Mouse (Mus musculus) kidney, postnatal 10 days (tissue): ENCODE data around the gene Adh5.
"Not testable (repeated sequence)": the region's sequence is repeated elsewhere in the genome, so short reads cannot be mapped to it uniquely, and the experiment has no call there.

Experiments used
- DNase-seq: peaks from one replicate; pipeline ENCODE4 v3.0.0; 2021; ENCODE audit warnings: mixed read lengths

The Adh5 gene

GRCm38 (mm10) chr3:138460260-138460659 is 17.4 kb downstream of the Adh5 start:
- peak; percentile 30 for DNase-seq

GRCm38 (mm10) chr3:138461832-138462231 is 18.9 kb downstream of the Adh5 start:
- DNase-seq: no peak

GRCm38 (mm10) chr3:138463137-138463536 is 20.2 kb downstream of the Adh5 start:
- peak; percentile 57 for DNase-seq

DNA sequence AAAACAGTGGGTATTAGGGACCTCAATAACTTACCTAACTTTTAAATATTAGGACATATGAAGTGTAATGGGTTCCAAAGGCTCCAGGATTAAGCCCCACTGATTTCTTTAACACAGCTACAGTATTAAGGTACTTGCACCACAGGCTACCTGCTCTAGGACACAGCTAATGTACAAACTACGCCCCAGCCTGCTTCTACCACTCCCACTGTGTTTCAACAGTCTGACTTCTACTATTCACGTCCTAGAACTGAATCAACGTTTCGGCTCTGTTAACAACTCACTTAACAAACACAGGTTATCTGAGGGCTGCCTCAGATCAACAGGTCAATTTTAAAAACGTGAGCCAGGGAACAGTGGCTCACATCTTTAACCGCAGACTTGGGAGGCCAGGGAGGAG is 20.9 kb downstream of the Adh5 start:
- no peak for DNase-seq

- no peak for DNase-seq
Observed at GRCm38 (mm10) chr3:138464573-138465147, 21.8 kb downstream of the Adh5 start.

DNA sequence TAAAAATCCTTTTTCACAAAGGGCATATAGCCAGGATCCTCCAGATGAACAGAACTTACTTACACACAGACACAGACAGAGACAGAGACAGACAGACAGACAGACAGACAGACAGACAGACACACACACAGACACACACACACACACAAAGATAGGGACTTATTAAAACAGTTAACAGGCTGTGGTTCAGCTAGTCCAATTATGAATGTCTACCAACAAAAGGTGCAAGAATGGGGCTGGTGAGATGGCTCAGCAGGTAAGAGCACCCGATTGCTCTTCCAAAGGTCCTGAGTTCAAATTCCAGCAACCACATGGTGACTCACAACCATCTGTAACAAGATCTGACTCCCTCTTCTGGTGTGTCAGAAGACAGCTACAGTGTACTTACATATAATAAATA is 23.8 kb downstream of the Adh5 start:
- not testable (repeated sequence) for DNase-seq

- DNase-seq: no peak
Observed at GRCm38 (mm10) chr3:138471066-138471465, 28.2 kb downstream of the Adh5 start.

DNA sequence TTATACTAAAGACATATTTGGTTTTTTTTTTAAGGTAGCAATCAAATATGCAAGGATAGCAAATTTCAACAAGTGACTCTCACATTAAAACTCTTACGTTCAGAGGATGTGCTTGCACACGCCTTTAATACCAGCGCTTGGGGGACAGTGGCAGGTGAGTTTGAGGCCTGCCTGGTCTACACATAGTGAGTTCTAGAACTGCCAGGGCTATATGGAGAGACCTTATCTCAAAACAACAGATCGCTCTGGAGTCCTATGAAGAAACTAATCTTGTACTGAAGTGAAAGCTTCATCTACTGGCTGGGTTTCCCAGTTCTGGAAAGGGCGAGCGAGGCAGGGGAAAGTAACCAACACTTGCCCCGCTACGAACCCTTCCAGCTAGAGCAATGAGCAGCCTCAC is 36.6 kb downstream of the Adh5 start:
- DNase-seq: no peak

DNA sequence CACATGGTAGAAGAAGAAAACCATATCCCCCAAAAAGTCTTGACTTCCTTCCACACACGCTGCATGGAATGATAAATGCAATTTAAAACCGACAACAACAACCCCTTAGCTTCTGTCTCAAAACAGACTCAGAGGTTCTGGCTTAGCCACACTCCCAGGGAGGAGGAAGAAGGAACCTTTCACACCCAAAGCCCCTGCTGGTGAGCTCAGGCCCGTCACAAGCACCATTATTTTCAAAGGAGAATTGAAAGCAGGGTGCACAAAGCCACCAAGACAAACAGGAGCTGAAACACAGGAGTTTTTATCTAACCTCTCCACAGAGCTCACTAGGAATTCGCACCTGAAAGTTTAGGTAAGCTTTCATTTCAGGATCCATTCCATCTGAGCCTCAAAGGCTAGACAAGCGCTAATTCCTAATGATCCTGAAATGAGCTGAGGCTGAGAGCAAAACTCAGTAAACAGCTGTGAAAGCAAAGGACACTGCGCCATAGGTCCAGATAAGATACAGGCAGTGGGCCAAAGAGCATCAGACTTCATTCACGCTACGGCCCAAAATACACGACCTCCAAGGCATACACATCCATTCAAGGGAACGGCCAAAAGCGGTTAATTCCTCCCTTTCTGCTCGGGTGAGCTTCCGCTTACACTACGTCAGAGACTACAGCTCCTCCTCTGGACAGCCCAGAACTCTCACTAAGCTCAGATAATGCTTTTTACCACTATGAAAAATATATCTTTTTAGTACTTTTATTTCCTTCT is 38.8 kb downstream of the Adh5 start:
- DNase-seq: peak; percentile 25

GRCm38 (mm10) chr3:138483240-138483639 is 40.3 kb downstream of the Adh5 start:
- DNase-seq: no peak

DNA sequence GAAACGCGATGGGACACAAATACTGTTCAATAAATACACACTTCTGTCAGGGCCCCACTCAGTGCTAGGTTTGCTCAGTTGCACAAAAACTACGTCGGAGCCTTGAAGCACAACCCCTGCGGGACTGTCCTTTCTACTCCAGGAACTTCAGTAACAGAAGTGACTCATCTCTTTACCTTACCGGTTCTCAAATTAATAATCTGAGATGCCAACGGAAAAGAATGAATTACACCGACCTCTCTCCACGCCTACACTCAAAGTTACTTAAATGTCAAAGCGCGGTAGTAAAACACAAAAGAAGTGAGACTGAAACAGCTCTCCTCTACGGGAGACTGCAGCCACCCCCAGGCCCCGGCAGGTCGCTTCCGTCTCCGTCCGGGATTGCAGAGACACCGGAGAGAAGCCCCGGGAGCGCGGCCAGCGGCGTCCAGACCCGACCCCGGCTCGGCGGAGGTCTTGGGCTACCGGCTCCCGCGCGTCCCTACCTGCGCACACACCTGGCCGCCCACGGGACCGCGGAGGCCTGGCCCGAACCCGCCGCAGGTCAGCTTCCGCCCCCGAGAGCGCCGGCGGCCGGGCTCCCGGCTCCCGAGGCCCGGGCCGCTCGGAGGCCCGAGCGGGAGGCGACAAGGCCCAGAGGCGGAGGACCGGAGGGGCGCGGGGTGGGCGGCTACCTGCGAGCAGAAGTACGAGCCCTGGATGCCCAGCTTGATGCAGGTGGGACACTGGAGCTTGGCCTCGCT is 45.9 kb downstream of the Adh5 start:
- peak; percentile 65 for DNase-seq

DNA sequence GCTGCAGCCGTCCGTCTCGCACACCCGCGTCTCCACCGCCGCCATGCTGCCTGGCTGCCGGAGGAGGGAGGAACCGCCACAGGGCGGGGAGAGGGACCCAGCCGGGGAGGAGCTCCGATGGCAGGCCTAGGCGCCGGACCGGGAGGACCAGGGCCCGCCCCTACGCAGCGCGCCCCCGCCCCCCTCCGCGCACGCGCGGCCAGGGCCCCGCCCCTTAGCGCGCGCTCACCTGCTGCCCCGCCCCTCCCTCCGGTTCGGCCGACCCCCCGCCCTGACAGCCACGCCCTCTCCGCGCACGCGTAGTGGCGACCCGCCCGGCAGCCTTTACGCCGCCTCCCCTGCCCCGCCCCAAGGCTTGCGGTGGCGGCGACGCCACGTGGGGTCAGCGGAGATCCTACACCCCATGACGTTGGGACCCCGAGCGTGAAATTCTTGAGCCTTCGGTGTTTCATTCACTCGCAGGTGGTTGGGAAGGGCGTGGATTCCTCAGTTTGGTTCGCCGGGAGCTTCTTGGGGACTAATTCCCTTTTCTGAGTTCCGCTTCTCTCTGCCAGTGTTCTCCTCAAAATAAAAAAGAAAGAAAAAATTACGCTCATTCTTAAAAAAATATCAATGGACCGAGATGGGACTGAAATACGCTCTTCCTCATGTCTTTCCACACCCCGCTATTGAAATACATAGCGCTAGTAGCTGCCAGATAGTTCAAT is 46.6 kb downstream of the Adh5 start, which contains the start of gene Metap1:
Gene Metap1, minus strand, starts transcription at position 189 of the 707 bp plus-strand sequence.
- peak; percentile 98 for DNase-seq

DNA sequence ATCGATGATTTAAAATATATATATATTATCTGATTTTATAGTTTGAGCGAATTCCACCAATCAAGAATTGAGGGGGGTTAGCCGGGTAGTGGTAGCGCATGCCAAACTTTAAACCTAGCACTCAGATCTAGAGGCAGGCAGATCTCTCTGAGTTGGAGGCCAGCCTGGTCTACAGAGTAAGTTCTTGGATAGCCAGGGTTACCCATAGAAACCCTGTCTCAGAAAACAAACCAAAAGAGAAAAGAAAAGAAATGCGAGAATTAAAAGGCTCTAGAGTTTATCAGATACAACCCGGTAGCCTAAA is 47.1 kb downstream of the Adh5 start:
- DNase-seq: no peak

- DNase-seq: no peak
Observed at GRCm38 (mm10) chr3:138493668-138494067, 50.8 kb downstream of the Adh5 start.

DNA sequence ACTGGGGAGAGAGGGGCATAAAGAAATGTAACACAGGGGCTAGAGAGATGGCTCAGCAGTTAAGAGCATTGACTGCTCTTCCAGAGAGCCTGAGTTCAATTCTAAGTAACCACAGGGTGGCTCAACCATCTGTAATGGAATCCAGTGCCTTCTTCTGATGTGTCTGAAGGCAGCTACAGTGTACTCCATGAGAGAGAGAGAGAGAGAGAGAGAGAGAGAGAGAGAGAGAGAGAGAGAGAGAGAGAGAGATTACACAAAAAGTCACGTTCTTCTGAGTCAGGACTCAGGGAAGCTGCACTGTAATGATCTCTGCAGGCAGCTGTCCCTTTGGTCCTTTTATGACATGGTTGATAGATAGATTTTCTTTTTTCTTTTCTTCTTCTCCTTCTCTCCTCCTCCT is 51.7 kb downstream of the Adh5 start:
- DNase-seq: no peak

DNA sequence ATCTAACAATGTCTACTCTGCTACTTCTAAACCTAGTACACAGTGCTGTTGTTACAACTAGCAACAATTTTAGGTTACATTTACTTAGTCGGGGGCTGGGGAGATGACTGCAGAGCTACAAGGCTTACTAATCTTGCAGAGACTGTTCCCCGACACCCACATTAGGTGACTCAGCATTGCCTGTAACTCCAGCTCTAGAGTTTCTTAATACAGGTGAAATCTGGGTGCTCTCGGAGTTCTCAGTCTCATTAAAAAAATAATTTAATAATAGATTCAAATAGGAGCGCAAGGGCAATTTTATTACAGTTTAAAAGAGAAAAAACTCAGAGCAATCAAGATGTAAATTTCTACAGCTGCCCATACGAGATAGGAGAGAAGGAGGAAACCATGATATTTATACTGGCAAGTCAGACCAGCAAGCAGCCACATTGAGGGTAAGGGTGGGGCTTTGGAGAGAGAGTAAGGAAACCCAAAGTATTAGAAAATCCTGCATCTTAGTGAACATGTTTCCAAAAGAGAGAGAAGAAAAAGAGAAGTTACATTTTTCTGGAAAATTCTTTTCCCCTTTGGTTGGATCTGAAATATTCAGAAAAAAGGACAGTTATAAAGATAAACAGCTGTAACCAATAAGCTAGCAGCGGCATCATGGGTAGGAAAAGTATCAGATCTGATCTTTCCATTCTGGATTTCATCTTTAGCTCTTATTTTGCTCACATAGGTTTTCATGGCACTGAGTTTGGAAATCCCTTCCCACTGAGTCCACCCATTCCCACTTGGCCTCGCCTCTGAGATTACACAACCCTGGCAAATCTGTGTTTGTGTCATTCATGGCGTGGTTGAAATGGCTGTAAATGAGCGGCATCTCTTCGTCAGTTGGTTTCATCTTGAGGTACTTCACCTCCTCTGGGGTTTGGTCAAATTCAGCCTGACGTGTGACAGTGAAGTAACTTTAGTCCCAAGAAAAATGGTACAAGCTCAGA is 52.6 kb downstream of the Adh5 start:
- DNase-seq: no peak

DNA sequence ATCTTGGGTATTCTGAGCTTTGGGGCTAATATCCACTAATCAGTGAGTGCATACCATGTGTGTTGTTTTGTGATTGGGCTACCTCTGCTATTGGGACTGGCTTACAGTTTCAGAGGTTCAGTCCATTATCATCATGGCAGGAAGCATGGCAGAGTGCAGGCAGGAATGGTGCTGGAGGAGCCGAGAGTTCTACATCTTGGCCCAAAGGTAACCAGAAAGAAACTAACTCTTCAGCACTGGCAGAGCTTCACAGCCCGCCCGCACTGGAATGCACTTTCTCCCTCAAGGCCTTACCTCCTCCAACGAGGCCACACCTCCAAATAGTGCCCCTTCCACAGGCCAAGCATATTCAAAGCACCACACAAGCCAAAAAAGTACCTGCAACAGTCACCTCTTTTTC is 55.8 kb downstream of the Adh5 start:
- DNase-seq: no peak

DNA sequence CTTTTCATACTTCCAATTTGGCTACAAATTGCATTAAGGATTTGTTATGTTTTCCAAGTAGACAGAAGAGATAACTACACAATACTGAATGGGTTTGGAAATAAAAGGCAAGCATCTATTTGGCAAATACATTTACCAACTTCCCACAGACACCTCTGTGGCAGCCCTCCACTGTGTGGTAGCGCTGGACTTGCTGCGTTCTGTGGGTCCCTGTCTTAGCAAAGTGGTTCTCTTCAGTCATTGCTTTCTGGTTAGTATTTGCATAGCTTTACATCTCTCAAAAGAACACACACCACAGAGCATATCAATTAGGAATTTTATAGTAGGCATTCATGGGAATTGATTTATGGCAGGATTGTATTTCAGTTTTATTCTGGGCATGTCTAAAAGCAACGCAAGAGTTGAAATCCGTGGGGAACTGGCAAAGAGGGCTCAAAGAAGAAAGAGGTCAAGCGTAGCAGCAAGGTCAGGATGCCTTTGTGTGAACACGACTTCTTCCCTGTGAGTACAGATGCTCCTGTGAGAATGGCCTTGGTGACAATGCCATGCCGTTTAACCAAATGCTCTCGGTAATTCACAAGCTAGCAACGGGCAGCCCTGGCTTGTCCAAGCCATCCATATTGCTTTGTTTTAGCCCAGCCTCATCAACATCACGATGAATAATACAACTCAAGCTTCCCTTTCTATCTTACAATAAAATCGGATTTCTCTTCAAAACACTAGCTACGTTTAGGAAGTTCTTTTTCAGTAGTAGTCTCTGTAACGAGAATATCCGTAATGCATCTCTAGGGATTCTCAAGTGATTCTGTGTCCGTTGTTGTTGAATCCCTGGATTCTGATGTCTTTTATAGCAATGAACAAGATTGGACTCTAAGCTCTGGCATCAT is 57.2 kb downstream of the Adh5 start:
- DNase-seq: no peak

- no peak for DNase-seq
Observed at GRCm38 (mm10) chr3:138503754-138504153, 60.9 kb downstream of the Adh5 start.
